Mouse (Mus musculus) intestine, postnatal 0 days (tissue): ENCODE measurements around the gene Wdr83os. TPM values are rescaled to one million over a fixed set of nuclear protein-coding genes. Genes with fewer than 3 reads are reported as not detected.
"Not testable (repeated sequence)": the region's sequence is repeated elsewhere in the genome, so short reads cannot be mapped to it uniquely, and the experiment has no call there.

ENCODE experiments used
- ATAC-seq: fragments of 200-750 bp; cut with Nextera tagmentation; 2 replicates; pipeline ENCODE4 v1.8.0; 2017; ENCODE audit warnings: mild to moderate bottlenecking, moderate TSS enrichment, moderate library complexity
- H3K27ac ChIP-seq: fragments of 300-500 bp; sonication (generic); 2 replicates; pipeline ENCODE4 v1.5.1; 2014; ENCODE audit warnings: mild to moderate bottlenecking, low read depth, low read length, moderate library complexity
- H3K27me3 ChIP-seq: fragments of 300-500 bp; sonication (generic); replicated peaks from 2 replicates; pipeline ENCODE4 v1.6.1; 2014; ENCODE audit warnings: low read length, mixed read lengths; ENCODE audit not compliant: control insufficient read depth, insufficient read depth
- H3K36me3 ChIP-seq: fragments of 300-500 bp; sonication (generic); 2 replicates; pipeline ENCODE4 v1.6.1; 2014; ENCODE audit warnings: mild to moderate bottlenecking, moderate library complexity; ENCODE audit not compliant: control insufficient read depth, insufficient read depth
- H3K4me1 ChIP-seq: fragments of 300-500 bp; sonication (generic); replicated peaks from 2 replicates; pipeline ENCODE4 v1.6.1; 2014; ENCODE audit warnings: antibody characterized with exemption, low read length, mixed read lengths; ENCODE audit not compliant: control insufficient read depth, insufficient read depth
- H3K4me2 ChIP-seq: fragments of 300-500 bp; sonication (generic); replicated peaks from 2 replicates; pipeline ENCODE4 v1.6.1; 2014; ENCODE audit warnings: low read depth, mild to moderate bottlenecking, moderate library complexity
- H3K4me3 ChIP-seq: fragments of 300-500 bp; sonication (generic); 2 replicates; pipeline ENCODE4 v1.5.1; 2014; ENCODE audit warnings: low read depth, low read length
- H3K9ac ChIP-seq: fragments of 300-500 bp; sonication (generic); 2 replicates; pipeline ENCODE4 v1.6.1; 2014; ENCODE audit warnings: mild to moderate bottlenecking, low read depth, low read length
- H3K9me3 ChIP-seq: fragments of 300-500 bp; sonication (generic); 2 replicates; pipeline ENCODE4 v1.6.1; 2016; ENCODE audit warnings: mixed run types; ENCODE audit not compliant: control insufficient read depth
- CTCF ChIP-seq: sonication (generic); IDR thresholded peaks from 2 replicates; pipeline ENCODE4 v1.5.1; 2016; ENCODE audit warnings: low read depth, mild to moderate bottlenecking, control low read depth, antibody characterized with exemption, moderate library complexity
- WGBS: fragments of 180-500 bp; shearing (Covaris S2); extraction: QIAGEN DNeasy Blood & Tissue Kit; methylation state at CpG from one replicate; pipeline ENCODE4 v1.1.7; 2014; 5-methylcytosine and 5-hydroxymethylcytosine counted together
- polyA plus RNA-seq: library from polyadenylated mRNA; unstranded; fragments of >200 nt; fragmentation: Nextera tagmentation; extraction: Ambion mirVana; gene quantifications from 2 replicates; pipeline ENCODE4 v1.2.1, GENCODE M21; 2015

Wdr83os gene
- polyA plus RNA-seq, 1 experiment from 2014 or later, result 93.1 TPM

DNA sequence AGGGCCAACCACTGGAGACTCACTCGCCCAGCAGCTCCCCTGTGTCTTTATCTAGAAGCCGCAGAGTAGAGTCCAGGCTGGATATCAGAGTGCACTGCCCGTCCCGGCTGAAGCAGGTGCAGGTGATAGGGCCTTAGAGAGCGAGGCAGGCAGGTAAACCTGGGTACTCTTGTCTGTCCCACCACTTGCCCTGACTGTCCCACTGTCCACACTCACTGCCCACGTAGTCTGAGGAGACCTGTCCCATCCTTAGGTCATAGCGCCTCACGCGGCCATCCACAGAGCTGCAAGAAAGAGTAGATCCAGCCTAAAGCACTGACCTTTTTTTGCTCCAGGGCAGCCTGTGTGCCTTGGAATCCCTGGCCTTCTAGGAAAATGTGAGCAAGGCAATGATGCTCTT lies 4.5 kb upstream of the Wdr83os start:
- WGBS, result 69% methylated on average over 9 of the region's 9 CpGs
- Histone ChIP-seq H3K27me3 (no peaks in the 10 kb centered on the region), H3K36me3 (peaks cover 39% of the 10 kb centered on the region), H3K4me2 (no peak overlapping the region), H3K27ac (no peak overlapping the region), H3K9me3 (no peaks in the 10 kb centered on the region), H3K9ac (no peak overlapping the region), H3K4me3 (no peak overlapping the region), H3K4me1 (no peaks in the 10 kb centered on the region; the same call in 1 of the 2 replicates)
- TF ChIP-seq CTCF, result peak; percentile 71
- no peak for ATAC-seq

DNA sequence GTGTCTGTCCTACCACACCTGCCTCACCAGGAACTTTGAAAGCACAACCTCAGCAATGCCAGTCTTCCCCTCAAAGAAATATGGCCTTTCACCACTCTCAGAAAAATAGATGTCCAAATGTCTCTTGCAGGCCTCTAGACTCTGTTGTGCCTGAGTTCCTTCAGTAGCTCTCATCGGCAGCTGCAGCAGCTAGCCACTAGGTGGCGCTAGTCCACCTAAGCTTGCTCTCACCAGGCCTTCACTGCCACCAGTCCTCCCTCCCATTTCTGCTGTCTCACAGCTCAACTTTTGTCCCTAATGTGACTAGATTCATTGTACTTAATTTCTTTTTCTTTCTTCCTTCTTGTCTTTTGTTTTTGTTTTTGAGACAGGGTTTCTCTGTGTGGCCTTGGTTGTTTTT lies 3.5 kb upstream of the Wdr83os start:
- H3K4me2 ChIP-seq, result no peak overlapping the region
- ATAC-seq, result no peak
- H3K27me3 ChIP-seq, result no peaks in the 10 kb centered on the region
- peaks cover 39% of the 10 kb centered on the region for H3K36me3 ChIP-seq
- TF ChIP-seq CTCF, result peak; percentile 98
- H3K4me3 ChIP-seq, result no peak overlapping the region
- no peak overlapping the region for H3K9ac ChIP-seq
- H3K27ac ChIP-seq, result peak overlapping the region; percentile 50; the same call in 1 of the 2 replicates
- H3K9me3 ChIP-seq, result no peaks in the 10 kb centered on the region
- 0% methylated on average over 2 of the region's 2 CpGs for WGBS
- H3K4me1 ChIP-seq, result no peaks in the 10 kb centered on the region; the same call in 1 of the 2 replicates

DNA sequence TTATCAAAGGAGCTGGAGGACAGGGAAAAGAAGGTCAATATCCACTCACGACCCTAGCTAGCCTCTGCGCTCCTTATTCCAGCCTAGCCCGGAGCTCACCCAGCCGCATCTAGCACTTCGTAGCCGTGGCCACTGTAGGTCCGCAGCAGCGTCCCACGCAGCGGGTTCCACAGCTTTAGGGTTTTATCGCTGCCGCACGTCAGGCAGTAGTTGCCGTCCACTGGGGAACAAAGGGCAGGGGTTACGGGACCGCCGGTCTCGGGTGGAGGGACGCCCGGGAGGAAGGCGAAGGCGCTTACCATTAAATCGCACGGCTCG lies 367 bp upstream of the Wdr83os start:
- Histone ChIP-seq H3K4me2 (peak overlapping the region; percentile 98), H3K4me1 (peaks cover 7% of the 10 kb centered on the region), H3K27me3 (no peaks in the 10 kb centered on the region), H3K36me3 (peaks cover 25% of the 10 kb centered on the region), H3K4me3 (peak overlapping the region; percentile 89), H3K9me3 (no peaks in the 10 kb centered on the region), H3K27ac (peak overlapping the region; percentile 81; the same call in 1 of the 2 replicates), H3K9ac (peak overlapping the region; percentile 86)
- WGBS, result under 1% methylated on average over 25 of the region's 25 CpGs
- TF ChIP-seq CTCF, result peak; percentile 9; the same call in 1 of the 2 replicates
- ATAC-seq, result no peak

DNA sequence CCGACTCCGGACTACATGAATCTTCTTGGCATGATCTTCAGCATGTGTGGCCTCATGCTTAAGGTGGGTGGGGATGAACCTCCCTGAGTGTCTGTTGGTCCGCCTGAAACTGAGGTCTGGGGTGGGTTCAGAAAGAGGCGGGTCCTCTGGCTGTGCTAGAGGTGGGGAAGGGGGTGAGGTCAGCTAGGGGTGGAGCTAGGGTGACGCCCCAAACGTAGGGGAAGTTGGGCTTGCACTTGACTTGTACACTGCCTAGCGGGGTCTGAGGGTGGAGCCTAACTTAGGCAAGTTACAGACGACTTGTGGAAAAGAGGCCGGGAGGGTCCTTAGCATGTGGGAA lies 646 bp downstream of the Wdr83os start, which contains the start of gene Wdr83:
Wdr83 (minus strand) TSS at position 91 of the 340 bp plus-strand sequence.
- ATAC-seq, result no peak
- H3K9ac ChIP-seq, result peak within 1 kb of the TSS; percentile 86
- H3K27me3 ChIP-seq, result no peaks in the 10 kb centered on the region
- peaks cover 24% of the 10 kb centered on the region for H3K36me3 ChIP-seq
- peak within 1 kb of the TSS; percentile 89 for H3K4me3 ChIP-seq
- peaks cover 7% of the 10 kb centered on the region for H3K4me1 ChIP-seq
- WGBS, result 0% methylated on average over 9 of the region's 9 CpGs
- no peak for TF ChIP-seq CTCF
- peak within 1 kb of the TSS; percentile 81 for H3K27ac ChIP-seq
- H3K4me2 ChIP-seq, result peak within 1 kb of the TSS; percentile 98
- H3K9me3 ChIP-seq, result no peaks in the 10 kb centered on the region

DNA sequence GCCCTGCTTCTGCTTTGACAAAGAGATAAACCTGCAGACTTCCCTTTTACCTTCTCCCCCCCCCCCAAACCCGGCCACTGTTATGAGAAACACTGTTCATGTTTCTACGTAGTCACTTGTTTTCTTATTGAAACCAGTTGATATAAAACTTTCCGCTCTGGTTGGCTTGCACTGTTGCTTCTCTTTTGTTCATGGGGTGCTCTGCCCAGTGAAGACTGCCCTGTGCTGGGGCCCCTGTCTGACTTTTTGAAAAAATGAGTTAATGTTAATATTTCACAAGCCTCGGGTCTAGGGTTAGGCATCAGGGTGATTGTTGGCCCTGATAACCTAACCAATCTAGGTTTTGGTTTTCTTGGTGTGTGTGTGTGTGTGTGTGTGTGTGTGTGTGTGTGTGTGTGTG lies 1.6 kb downstream of the Wdr83os start:
- not testable (repeated sequence) for H3K9me3 ChIP-seq, H3K27me3 ChIP-seq, H3K4me3 ChIP-seq, H3K4me1 ChIP-seq, H3K4me2 ChIP-seq, H3K27ac ChIP-seq, ATAC-seq, H3K9ac ChIP-seq
- peaks cover 26% of the 10 kb centered on the region for H3K36me3 ChIP-seq
- 80% methylated on average over 4 of the region's 4 CpGs for WGBS

DNA sequence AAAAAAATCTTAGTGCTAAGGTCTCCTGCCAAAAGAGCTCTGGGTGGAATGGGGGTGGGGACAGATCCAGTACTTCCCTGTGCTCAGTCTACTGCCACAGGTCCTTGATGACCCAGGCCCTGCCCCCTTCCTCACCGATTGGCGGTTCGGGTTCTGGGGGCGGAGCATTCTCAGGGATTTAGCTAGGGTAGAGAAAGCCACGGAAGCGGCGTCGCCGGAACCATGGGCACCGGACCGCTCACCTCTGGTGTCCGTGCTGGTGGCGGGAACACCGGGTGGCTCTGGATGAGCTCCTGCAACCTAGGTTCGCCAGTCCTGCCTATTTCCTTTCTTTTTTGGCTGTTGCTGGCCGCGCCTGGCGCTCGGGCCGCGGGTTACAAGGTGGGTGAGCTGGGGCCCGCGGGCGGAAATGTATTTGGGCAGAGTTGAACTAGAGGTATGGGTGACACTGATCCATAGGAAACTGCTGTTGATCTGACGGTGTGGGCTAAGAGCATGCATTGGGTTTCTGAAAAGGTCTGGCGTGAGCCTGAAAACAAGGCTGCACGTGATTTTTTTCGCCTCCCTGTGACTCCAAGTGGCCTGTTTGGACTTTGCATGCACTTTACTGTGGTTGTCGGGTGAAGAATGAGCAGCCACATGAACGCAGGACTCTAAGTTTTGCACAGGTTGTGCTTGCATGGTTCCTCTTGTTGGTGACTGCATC lies 2.7 kb downstream of the Wdr83os start, which contains the start of gene Man2b1:
Man2b1 (plus strand) TSS at position 163 of the 706 bp plus-strand sequence.
- under 1% methylated on average over 30 of the region's 30 CpGs for WGBS
- no peaks in the 10 kb centered on the region for H3K27me3 ChIP-seq
- H3K9me3 ChIP-seq, result no peaks in the 10 kb centered on the region
- peak within 1 kb of the TSS; percentile 83 for H3K9ac ChIP-seq
- H3K4me3 ChIP-seq, result peak within 1 kb of the TSS; percentile 86
- peaks cover 33% of the 10 kb centered on the region for H3K36me3 ChIP-seq
- peak; percentile 59 for TF ChIP-seq CTCF
- ATAC-seq, result peak; percentile 87
- peaks cover 7% of the 10 kb centered on the region for H3K4me1 ChIP-seq
- H3K4me2 ChIP-seq, result peak within 1 kb of the TSS; percentile 87
- H3K27ac ChIP-seq, result peak within 1 kb of the TSS; percentile 83
